Mouse (Mus musculus) frontal cortex, adult (tissue): ENCODE results near the gene Tmod1.

ENCODE experiments used
- ATAC-seq: cut with Nextera tagmentation; 2 replicates; pipeline ENCODE4 v1.9.2; 2017; ENCODE audit warnings: mild to moderate bottlenecking, moderate library complexity, mixed read lengths; ENCODE audit not compliant: low TSS enrichment

Tmod1 gene

GRCm38 (mm10) chr4:46053323-46054107 lies 14.8 kb downstream of the Tmod1 start:
- 0 out of 2 replicates have a peak, but pooled peaks have one; percentile 7 for ATAC-seq

DNA sequence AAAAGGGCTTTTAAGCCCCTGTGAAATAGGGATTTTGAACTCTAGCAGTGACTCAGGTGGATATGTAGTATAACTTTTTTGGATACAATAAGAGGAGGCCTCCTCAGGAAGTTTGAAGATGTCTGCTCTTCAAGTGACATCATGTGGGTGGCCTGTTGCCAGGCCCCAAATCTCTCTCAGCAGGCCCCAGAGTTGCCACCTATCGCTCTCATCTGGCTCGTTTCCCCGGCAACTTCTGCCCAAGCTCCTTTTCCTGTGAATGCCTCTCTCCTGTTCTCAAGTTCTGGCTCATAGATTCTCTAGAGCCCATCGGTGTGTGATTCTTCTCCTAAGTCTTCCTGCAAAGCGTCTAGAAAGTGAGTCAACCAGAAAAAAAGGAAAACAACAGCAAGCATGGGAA lies 17.4 kb downstream of the Tmod1 start:
- ATAC-seq = no peak

GRCm38 (mm10) chr4:46061259-46061962 lies 22.7 kb downstream of the Tmod1 start:
- ATAC-seq = peak; percentile 71

DNA sequence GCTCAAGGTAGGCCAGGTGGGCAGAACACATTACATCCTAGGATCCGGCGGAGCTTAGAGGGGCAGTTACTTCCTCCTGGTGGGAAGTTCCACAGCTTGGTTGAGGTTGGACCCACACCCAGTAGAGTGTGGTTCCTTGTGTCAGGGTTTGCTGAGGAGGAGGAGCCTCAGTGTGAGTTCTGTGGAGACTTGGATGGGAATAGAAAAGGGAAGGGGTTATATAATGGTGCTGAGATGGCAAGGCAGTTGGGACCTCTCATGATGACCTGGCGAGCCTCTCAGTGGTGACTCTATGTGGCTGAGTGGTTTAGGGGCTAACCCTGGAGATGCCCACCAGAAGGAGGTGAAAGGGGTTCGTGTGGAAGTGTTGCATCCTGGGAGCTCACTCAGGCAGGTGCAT lies 25.1 kb downstream of the Tmod1 start:
- no peak for ATAC-seq

DNA sequence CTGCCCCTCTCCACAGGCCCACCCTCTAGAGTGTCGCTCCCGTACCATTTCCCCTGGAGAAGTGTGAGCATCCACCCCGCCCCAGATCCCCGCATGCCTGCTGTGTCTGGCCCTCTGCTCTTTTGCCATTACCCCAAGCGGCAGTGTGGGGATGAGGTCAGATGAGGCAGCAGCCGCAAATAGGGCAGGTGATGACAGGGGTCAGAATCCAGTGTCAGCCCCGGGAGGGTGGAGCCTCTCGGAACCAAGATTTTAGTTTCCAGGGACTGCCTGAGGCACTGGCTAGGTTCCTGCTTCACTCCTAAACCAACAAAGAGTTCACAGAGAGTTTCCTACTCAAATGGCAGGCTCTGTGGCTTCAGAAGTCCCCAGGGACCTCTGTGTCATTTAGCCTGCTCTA lies 25.5 kb downstream of the Tmod1 start:
- ATAC-seq = no peak

GRCm38 (mm10) chr4:46064961-46065360 lies 26.2 kb downstream of the Tmod1 start:
- ATAC-seq = no peak

- ATAC-seq = no peak
Measured at GRCm38 (mm10) chr4:46065695-46066340, 27.1 kb downstream of the Tmod1 start.

- no peak for ATAC-seq
Measured at GRCm38 (mm10) chr4:46068060-46068459, 29.3 kb downstream of the Tmod1 start.

GRCm38 (mm10) chr4:46068573-46068972 lies 29.8 kb downstream of the Tmod1 start:
- ATAC-seq = peak; percentile 70

DNA sequence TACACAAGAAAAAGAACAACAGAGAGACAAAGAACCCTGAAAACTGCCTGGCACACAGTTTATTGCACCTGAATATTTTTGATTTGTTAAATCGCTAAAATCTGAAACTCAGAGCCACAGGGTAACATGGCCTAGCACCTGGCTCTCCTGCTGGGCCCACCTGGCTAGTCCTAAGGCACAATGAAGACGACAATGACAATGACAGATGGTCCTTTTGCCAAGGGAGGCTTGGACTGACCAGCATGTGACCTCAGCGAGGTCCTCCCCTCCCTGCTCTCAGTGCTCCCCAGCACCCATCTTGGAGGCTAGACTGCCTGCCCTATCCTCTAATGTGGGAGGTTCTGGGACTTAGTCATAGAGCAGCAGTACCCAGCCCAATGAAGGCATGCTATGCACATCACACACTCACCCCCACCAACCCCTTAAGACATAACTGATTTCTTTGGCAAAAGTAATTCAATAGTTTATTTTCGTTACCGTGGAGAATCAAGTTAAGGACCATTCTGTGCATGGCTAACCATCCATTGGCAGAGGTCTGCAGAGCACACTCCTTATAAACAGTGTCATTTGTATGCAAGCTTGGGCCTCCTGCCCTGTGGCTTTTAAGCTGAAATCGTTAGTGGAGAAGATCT lies 31.2 kb downstream of the Tmod1 start:
- ATAC-seq = no peak

GRCm38 (mm10) chr4:46072631-46073030 lies 33.9 kb downstream of the Tmod1 start:
- ATAC-seq = no peak

DNA sequence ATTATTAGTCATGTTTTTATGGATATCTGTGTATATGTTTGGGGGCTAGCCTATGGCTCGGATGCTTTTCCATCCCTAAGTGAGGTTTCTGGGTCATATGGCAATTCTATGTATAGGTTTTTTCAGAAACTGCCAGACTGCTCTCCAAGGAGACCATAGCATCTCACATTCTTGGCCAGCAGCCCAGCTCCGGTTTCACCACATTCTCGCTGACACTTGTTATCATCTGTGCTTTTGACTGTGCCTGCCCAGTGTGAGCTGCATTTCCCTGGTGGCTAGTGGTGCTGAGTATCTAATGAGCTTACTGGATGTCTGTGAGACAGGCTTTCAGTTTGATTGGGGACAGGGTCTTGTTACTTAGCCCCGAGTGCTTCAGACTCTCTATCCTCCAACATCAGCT lies 35.0 kb downstream of the Tmod1 start:
- ATAC-seq = peak; percentile 64

DNA sequence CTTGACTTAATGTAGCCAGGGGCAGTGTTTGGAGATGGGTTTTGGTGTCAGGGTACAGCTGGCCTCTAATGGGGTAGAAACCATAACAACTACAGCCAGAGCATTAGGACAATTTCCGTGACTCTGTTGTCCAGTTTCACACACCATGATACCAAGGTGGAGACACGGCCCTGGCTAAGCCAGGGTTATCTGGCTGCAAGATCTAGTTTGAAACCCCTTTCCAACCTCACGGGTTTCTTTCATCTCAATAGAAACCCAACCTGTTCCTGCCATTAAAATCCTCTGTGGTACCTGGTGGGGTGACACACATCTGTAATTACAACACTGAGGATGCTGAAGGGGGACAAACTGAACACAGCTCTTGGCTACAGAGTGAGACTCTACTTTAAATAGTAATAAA lies 36.9 kb downstream of the Tmod1 start:
- no peak for ATAC-seq

DNA sequence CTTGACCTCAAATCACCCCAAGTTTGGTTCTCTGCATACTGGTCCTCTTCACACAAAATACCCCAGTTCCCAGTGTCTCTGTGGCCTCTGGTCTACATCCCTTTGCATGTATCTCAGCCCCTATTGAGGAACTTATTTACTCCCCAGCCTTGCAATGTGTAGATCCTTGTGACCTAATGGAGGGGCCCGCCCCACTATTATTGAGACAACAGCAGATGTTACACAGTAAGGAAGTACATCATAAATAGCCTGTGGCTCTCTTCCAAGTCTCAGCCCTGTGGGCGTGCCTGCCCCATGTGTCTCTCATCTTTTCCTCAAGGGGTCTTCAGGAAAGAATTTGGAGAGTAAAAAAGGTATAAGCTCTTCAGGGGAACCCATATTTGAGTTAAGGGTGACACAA lies 38.2 kb downstream of the Tmod1 start:
- ATAC-seq = no peak

DNA sequence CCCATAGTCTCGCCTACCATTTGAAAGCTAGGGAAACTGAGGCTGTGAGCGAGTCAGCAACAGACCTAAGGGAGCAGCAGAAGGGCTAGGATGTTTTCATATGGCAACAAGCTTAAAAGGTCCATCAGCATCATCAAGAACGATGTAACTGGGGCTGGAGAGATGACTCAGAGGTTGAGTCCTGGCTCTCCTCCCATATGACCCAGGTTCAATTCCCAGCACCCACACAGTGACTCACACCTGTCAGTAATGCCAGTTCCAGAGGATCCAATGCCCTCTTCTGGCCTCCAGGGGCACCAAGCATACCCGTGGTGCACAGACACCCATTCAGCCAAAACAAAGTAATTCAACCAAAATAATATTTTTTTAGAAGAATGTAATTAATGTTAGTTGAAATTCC lies 41.5 kb downstream of the Tmod1 start:
- no peak for ATAC-seq

- no peak for ATAC-seq
Measured at GRCm38 (mm10) chr4:46082555-46082954, 43.8 kb downstream of the Tmod1 start.

DNA sequence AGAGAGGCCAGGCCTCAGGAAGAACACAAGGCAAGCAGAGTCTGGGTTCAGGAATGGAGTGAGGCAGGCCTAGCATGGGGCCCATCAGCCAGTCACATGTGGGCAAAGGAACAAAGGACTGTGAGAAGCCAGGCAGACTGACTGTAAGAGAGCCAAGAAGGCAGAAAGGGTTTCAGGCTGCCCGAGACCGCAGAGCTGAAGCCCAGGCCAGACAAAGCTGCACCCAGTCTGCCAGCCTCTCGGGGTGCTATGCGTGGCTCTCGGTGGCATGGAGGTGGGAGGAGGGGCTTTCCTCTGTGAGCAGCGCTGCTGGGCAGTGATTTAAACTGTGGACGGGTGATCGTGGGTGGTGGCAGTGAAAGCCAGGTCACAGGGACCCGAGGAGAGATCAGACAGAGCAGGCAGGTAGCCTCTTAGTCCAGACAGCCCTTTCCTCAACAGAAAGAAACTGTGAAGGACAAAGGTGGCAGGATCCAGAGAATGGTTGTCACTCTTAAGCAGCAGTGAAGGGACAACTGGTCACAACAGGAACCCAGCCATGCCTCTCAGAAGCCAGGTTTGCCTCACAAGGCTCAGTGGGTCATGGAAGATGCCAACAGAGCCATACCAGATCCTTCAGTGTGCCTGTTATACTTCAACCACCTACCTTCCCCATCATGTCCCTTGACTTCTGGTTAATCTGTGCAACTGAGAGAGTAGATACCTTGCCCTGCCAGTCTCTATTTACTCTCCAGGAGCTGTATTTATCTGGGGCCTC lies 45.9 kb downstream of the Tmod1 start:
- ATAC-seq = no peak

DNA sequence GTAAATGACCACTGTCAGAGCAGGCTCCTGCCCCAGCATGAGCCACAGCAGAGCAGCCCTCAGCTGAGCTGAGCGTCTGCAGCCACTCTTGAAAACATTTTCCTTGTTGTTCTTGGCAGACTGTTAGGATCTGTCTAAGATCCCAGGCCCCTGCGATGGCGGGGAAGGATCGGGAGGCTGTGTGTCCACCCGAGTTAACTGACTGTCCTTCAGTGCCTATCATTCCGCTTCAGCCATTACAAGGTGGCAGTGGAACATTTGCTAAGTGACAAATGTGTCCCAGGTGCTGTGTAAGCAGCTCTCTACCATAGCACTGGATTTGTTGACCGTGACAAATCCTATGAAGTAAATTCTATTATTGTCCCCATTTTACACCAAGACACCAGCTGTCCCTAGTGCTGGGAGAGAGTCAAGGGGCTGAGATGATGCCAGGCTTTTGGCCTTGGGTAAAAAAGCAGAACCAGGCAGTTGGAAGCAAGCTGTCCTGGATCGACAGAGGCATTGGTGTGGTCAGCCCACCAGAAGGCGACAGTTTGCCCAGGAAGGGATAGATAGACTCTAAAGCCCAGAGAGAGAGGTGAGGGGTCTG lies 46.6 kb downstream of the Tmod1 start:
- ATAC-seq = no peak

DNA sequence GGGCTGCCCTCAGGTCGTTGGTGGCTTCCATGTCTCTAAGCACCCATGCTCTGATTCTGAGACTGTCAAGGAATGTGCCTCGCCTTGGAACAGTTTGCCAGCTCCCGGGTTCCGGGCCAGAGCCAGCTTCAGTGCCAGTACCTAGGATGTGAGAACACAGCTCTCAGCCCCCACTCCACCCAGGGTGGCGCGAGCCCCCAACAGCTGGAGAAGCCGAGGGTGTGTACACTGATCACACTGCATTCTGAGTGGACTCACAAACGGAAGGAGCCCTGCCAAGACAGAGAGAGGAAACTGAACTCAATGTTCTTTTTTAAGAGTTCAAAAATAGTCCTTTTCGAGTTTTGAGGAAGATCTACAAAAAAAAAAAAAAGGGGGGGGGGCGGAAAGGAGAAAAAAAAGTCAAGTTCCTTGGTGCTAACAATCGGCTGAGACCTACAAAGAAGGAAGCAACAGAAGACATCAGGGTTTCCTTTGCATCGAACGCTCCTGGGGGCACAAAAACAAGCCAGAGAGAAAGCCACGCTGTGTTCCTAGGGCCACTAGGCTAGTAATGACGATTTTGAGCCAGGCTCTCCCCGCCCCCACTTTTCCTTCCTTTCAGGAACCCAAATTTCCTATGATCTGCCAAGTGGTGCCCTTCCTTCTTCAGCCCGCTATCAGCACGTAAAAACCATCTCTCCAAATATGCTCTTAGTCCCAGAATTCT lies 48.1 kb downstream of the Tmod1 start:
- peak; percentile 62 for ATAC-seq

GRCm38 (mm10) chr4:46087427-46087771 lies 48.7 kb downstream of the Tmod1 start:
- ATAC-seq = peak; percentile 51

DNA sequence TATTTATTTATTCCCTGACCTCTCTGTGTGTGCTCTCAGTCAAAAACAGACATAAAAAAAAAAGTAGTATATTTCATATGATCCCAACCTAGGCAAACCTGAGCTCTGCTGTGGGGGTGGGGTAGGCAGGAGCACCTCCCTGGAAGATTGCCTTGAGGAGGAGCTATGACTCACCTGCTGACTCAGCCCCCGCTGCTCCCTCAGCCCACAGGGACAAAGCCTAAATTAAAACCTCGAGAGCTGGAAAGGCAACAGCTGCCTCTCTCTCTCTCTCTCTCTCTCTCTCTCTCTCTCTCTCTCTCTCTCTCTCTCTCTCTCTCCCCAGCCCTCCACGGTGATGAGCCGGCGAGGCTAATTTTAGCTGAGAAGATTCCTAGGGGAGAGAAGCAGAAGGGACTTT lies 49.1 kb downstream of the Tmod1 start:
- peak; percentile 35 for ATAC-seq
